Mouse (Mus musculus): Measurements from ENCODE around the gene Tex14.
A peak's percentile ranks its signal among the peaks of the same experiment; 100 is the strongest.
"Not testable (repeated sequence)": the region's sequence is repeated elsewhere in the genome, so short reads cannot be mapped to it uniquely, and the experiment has no call there.

The Tex14 gene

DNA sequence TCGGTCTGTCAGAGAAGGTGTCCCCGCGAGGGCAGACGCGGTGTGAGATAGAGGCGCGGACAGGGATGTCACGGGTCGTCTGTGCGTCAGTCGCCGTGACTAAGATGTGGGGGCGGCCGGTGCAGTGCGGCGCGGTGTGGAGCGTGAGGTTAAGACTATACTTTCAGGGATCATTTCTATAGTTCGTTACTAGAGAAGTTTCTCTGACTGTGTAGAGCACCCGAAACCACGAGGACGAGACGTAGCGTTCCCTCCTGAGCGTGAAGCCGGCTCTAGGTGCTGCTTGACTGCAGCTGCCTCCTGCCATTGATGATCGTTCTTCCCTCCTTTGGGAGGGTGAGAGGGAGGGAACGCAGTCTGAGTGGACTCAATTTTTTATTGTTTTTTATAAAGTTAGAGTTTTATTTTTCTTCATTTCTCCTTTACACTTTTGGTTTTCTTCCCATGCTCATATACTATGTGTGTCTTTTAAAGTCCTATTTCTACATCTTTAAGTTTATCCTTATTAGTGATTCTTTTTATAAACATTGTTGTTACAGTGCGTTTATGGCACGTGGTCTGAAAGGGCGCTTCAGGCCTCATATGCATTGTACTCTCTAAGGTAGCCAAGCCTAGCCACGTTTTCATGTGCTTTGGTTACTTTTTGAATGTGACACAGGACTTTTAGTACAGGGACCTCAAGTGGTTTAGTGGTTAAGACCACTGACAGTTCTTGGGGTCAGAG, 43.8 kb downstream of the Tex14 start:
- peak; percentile 93 for DNase-seq (ENCODE audit: low spot score)

DNA sequence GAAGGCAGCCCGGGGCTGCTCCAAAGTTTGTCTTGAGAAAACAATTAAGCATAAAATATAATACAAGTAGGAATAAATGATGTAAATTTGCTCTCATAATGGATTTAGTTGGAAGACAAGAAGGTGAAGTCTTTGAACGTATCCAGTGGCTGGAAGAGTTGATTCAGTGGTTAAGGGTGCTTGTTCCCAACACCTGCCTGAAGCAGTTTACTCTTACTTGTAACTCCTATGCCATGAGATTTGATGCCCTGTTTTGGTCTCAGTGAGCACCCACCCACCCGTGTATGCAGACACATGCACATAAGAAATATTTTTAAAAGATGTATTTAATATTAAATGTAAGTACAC, 44.3 kb downstream of the Tex14 start:
- no peak for DNase-seq (ENCODE audit: low spot score)

DNA sequence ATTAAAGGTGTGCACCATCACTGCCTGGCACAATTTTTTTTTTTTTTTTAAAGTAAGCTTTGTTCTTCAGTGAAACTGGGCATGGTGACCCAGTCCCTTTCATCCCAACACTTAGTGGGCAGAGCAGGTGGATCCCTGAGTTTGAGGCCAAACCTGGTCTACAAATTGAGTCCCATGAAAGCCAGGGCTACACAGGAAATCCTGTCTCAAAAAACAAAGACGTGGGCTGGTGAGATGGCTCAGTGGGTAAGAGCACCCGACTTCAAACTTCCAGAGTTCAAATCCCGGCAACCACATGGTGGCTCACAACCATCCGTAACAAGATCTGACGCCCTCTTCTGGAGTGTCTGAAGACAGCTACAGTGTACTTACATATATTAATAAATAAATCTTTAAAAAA, 45.0 kb downstream of the Tex14 start:
- DNase-seq (ENCODE audit: low spot score), result not testable (repeated sequence)

DNA sequence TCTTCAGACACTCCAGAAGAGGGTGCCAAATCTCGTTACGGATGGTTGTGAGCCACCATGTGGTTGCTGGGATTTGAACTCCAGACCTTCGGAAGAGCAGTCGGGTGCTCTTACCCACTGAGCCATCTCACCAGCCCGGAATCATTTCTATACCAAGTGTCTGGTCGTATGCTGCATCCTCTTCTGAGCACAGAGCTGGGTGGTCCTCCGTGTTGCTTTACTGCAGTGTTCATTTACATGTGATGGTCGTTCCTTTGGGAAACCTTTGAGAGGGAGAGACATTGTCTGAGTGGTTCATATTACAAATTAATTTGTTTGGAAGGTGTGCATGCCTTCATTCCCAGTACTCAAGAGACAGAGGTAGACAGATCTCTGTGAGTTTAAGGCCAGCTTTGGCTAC, 47.9 kb downstream of the Tex14 start:
- not testable (repeated sequence) for DNase-seq (ENCODE audit: low spot score)

DNA sequence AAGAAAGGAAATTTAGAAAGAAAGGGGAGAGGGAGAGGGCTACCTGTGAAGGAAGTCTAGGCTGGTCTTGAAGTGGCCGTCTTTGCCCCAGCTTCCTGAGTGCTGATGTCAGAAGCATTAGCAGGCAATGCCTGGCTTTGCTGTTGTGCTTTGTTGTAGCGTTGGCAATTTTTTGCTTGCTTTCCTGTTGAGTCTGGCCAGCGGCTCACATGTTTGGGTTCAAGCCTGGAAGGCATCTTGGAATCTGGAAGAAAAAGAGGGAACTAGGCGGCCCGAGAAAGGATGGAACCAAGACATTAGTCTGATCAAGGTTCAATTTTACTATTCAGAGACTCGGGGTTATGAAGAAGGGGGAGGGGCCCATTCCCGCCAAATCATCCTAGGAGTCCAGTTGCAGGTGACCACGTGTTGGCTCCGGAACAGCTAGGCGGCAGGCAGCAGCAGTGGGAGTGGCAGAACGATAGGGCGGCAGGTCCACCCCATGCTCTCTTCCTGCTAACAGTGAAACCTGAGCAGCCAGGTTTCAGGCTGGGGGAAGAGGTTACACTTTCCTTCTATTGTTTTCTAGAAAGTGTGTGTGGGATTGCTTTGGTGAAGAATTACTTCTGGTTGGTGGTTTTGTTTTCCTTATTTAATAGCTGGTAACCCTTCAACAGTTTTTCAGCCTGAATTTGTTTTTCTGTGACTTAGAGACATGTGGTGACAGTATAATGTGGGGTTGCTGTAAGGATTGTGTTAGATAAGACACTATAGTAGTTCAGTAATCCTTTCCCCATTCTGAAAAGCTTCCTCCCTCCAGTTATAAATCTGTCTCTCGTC, 48.6 kb downstream of the Tex14 start:
- DNase-seq (ENCODE audit: low spot score), result no peak

DNA sequence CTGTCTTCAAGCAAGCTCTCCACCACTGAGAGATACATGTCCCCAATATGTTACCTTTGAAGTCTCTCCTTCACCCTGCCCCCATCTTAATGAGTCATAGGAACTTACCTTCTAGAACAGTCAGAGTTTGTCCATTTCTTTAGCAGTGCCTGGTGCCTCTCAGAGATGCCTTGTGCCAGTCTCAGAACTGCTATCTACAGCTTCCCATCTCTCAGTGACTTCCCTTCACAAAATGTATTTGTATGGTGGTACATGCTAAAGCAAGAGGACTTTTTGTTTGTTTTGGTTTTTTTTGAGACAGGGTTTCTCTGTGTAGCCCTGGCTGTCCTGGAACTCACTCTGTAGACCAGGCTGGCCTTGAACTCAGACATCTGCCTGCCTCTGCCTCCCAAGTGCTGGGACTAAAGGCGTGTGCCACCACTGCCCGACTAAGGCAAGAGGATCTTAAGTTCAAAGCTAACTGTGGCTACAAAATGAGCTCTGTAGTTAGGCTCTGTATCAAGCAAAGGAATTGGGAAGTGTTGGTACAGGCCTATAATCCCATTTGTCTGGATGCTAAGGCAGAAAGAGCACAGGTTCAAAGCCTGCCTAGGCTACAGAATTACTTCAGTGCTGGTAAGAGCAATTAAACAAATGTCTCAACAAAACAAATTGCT, 49.3 kb downstream of the Tex14 start:
- DNase-seq (ENCODE audit: low spot score), result no peak

DNA sequence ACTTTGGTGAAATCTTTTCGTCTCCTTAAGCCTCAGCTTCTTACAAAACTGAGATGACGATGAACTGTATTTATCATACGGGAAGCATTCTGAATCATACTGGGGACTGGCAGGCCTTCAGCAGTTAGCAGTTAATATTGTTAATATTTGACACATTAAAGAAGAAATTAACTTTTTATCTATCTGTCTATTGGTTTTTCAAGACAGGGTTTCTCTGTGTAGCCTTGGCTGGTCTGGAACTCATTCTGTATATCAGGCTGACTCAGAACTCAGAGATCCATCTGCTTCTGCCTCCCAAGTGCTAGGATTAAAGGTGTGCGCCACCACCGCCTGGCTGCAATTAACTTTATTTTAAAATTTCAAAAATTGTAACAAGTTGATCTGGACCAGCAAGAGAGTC, 50.7 kb downstream of the Tex14 start:
- no peak for DNase-seq (ENCODE audit: low spot score)

DNA sequence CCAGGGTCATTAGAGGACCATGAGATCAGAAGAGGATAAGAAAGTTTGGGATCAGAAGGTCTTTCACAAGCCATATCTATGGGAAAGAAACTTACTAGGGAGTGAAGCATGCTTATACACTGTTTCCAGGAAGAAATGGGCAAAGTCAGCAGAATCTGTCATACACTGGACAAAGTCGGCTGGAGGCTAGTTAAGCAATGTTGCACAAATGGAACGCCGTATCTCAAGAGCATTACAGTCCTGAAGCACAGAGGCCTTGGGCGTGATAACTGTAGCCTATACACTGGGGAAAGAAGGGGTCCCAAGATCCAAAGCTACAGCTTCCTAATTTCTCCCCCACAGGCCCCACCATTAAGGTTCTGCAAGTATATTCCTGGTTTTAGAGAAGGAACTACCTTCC, 51.1 kb downstream of the Tex14 start:
- no peak for DNase-seq (ENCODE audit: low spot score)

DNA sequence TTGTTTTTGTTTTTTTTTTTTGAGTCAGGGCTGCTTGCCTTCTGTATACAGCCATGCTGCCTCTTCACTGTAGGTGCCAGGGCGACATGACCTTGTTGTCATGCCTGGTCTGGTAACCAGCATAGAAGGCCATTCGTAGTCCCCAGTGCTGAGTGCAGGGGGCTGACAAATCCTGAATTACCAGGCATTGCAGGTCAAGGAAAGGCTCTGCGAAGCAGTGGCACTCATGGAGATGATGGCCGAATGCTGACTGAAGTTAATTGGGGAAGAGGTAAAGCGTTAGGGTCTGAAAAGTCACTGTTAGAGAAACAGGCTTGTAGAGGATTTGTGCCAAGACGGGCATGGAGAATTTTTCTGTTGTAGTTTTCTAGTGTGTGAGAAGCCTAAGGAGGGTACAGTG, 55.7 kb downstream of the Tex14 start:
- no peak for DNase-seq (ENCODE audit: low spot score)

DNA sequence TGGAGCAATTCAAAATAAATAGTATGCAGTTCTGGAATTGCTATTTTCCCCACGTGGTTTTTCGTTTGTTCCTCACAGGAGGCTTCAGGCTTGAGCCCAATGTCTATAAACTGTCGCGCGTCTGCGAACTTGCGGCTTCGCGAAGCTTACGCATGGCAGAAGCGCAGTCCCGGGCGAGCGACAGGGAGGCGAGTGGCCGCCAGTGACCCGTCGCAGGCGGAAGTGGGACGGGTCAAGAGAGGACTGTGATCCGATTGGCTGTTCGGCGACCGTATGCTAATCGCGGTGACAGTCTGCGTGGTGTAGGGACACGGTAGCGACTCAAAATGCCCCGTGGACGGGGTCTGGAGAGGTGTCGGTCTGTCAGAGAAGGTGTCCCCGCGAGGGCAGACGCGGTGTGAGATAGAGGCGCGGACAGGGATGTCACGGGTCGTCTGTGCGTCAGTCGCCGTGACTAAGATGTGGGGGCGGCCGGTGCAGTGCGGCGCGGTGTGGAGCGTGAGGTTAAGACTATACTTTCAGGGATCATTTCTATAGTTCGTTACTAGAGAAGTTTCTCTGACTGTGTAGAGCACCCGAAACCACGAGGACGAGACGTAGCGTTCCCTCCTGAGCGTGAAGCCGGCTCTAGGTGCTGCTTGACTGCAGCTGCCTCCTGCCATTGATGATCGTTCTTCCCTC, 57.1 kb downstream of the Tex14 start:
- DNase-seq (ENCODE audit: low spot score), result peak; percentile 88

DNA sequence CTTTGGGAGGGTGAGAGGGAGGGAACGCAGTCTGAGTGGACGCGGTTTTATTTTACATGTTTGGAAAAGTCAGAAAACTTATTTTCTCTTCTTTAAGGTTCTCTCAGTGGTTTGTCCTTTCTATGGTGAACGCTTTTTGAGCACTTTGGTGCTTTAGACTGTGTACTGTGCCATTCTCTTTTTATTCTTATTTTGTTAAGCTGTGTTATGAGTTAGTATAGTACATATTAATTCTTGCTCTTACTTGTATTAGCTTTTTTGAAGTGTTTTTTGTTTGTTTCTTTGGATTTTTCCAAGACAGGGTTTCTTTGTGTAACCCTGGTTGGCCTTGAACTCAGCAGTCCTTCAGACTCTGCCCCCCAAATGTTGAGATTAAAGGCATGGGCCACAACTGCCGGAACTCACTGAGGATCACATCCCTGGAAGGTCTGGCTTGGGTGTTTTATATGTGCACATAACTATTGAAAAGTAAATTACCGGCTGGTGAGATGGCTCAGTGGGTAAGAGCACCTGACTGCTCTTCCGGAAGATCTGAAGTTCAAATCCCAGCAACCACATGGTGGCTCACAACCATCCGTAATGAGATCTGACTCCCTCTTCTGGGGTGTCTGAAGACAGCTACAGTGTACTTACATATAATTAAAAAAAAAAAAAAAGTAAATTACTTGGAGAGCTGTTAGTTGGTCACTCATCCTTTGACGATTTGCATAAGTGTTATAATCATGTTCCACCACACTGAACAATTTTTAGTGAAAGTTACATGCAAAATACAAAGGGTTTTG, 57.8 kb downstream of the Tex14 start:
- DNase-seq (ENCODE audit: low spot score), result peak; percentile 67

DNA sequence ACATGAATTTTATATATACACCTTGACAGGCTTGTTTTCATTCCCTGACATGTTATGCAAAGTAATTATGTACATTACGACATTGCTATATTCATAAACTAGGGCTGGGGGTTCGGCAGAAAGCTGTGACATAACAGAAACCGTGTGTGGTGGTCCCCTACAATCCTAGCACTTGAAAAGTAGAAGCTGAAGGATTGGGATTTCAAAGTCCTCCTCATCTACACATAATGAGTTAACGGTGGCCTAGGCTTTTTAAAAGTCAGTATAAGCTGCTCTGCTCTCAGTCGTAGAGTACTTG, 58.3 kb downstream of the Tex14 start:
- no peak for DNase-seq (ENCODE audit: low spot score)

DNA sequence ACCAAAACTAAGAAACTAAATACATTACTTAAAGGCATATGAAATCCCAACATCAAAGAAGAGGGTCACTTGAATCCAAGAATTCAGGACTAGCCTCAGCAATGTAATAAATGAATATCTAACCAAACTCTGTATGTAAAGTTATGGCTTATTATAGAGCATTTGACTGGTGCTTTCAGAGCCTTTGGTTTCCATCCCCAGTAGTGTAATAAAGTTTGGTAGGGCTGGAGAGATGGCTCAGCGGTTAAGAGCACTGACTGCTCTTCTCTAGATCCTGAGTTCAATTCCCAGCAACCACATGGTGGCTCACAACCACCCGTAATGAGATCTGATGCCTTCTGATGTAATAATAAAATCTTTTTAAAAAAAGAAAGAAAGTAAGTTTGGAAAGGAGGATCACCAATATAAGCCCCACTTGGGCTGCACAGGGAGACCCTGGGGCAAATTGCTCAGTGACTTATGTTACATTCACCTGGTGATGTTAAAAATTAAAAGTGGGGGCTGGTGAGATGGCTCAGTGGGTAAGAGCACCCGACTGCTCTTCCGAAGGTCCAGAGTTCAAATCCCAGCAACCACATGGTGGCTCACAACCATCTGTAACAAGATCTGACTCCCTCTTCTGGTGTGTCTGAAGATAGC, 59.0 kb downstream of the Tex14 start:
- not testable (repeated sequence) for DNase-seq (ENCODE audit: low spot score)

DNA sequence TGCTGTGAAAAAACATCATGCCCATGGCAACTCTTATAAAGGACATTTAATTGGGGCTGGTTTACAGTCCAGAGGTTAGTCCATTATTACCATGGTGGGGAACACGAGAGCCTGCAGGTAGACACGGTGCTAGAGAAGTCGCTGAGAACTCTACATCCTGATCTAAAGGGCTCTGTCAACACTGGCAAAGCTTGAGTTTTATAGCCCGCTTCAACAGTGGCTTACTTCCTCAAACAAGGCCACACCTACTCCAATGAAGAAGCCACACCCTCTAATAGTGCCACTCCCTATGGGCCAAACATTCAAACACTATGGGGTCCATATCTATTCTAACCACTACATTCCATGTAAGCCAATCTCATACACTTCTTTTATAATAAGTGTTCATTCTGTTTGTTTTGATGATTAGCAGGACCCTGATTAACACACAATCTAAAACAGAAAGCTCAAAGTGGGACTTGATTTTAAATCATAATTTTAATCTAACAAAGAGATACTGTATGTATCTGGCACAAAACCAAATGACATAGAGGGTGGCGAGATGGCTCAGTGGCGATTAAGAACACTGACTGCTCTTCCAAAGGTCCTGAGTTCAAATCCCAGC, 61.2 kb downstream of the Tex14 start:
- no peak for DNase-seq (ENCODE audit: low spot score)

DNA sequence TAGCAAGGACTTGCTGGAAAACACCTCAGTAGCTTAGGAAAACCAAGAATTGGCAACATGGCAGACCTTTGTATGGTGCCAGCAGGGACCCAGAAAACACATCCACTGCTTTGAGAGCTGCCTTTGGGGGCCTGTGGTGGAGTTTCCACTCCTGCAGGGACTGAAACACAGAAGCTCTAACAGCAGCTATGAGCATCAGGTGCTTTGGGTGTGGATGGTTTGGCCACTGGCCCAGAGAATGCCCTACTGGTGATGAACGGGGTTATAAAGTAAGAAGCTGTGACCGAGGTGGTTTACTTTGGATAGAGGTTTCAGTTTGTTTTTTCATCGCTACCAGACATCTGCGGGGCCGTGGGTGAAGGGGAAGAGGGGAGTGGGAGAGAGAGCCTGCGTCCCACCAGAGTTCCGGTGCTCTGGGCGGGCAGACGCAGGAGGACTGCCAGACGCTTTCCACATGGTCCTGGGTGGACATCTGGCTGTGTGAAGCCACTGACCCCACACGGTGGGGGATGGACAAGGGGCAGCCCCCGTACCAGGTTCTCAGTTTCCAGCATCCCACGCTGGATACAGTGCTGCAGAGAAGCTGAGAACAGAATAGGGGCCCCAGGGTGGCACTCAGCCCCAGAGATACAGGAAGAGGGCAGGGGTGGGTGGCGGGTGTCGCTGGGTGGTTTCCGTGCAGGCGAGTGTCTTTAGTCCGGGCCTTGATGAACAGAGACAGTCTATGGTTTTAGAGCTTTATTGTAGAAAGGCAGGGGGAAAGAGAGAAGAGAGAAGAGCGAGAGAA, 62.8 kb downstream of the Tex14 start:
- DNase-seq (ENCODE audit: low spot score), result no peak

DNA sequence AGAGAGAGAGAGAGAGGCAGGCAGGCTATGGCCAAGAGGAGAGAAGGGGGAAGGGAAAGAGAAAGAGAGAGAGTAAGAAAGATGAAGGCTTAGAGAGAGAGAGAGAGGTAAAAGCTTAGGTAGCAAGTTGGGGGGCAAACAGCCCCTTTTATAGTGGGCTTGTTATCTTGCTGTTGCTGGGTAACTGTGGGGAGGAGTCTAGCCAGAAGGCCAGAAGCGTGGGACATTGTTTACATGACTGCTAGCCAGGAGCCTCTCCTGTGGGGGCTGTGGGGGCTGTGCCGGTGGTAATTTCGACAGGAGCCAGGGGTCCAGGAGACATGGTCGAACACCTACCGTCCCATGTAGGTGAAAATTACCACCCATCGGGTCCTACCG, 63.4 kb downstream of the Tex14 start:
- DNase-seq (ENCODE audit: low spot score), result no peak

DNA sequence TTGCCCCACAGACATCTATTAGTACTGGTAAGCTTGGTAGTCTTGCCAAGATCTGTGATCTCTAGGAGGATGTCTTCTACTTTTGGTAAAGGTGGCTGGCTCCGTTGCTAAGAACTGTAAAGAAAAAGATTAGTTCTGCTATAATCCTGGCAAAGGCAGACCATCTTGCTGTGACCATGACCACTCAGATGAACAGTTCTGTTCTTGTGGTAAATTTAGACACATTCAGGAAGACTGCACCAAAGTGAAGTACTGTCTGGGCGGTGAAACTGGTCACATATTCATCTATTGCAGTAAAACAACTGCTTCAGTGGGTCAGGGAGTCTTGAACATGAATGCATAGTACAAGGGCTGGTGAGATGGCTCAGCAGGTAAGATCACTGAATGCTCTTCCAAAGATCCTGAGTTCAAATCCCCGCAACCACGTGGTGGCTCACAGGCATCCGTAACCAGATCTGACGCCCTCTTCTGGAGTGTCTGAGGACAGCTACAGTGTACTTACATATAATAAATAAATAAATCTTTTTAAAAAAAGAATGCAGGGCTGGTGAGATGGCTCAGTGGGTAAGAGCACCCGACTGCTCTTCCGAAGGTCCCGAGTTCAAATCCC, 63.9 kb downstream of the Tex14 start:
- no peak for DNase-seq (ENCODE audit: low spot score)

DNA sequence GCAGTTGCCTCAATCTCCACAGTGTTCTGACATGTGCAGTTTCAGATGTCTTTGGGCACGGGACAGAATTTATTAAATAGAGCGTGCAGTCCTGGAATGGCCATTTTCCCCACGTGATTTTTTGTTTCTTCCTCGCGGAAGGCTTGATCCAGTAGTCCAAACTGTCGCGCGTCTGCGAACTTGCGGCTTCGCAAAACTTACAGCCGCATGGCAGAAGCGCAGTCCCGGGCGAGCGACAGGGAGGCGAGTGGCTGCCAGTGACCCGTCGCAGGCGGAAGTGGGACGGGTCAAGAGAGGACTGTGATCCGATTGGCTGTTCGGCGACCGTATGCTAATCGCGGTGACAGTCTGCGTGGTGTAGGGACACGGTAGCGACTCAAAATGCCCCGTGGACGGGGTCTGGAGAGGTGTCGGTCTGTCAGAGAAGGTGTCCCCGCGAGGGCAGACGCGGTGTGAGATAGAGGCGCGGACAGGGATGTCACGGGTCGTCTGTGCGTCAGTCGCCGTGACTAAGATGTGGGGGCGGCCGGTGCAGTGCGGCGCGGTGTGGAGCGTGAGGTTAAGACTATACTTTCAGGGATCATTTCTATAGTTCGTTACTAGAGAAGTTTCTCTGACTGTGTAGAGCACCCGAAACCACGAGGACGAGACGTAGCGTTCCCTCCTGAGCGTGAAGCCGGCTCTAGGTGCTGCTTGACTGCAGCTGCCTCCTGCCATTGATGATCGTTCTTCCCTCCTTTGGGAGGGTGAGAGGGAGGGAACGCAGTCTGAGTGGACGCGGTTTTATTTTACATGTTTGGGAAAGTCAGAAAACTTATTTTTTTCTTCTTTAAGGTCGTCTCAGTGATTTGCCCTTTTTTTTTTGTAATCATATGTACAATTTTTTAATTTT, 66.2 kb downstream of the Tex14 start:
- peak; percentile 84 for DNase-seq (ENCODE audit: low spot score)

DNA sequence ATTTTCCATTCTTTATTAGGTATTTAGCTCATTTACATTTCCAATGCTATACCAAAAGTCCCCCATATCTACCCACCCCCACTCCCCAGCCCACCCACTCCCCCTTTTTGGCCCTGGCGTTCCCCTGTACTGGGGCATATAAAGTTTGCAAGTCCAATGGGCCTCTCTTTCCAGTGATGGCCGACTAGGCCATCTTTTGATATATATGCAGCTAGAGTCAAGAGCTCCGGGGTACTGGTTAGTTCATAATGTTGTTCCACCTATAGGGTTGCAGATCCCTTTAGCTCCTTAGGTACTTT, 66.8 kb downstream of the Tex14 start:
- not testable (repeated sequence) for DNase-seq (ENCODE audit: low spot score)

Data from embryo, embryonic 10 days (tissue).